Mouse (Mus musculus) midbrain, embryonic 11.5 days (tissue): Measurements from ENCODE around the gene 4933411K16Rik. TPM values are rescaled to one million over a fixed set of nuclear protein-coding genes. Genes with fewer than 3 reads are reported as not detected.
A peak's percentile ranks its signal among the peaks of the same experiment; 100 is the strongest.

ENCODE experiments used
- ATAC-seq: fragments of 200-750 bp; cut with Nextera tagmentation; 2 replicates; pipeline ENCODE4 v1.8.0; 2017; ENCODE audit warnings: moderate TSS enrichment, moderate library complexity; ENCODE audit not compliant: low FRiP score
- DNase-seq: peaks from one replicate; pipeline ENCODE4 v3.0.0; 2015; ENCODE audit warnings: low spot score; ENCODE audit errors: missing footprints
- H3K27ac ChIP-seq: fragments of 300-500 bp; sonication (generic); 2 replicates; pipeline ENCODE4 v1.5.1; 2014; ENCODE audit warnings: low read depth, low read length
- H3K27me3 ChIP-seq: fragments of 300-500 bp; sonication (generic); 2 replicates; pipeline ENCODE4 v1.6.1; 2014; ENCODE audit warnings: mild to moderate bottlenecking, low read length, moderate library complexity, mixed read lengths; ENCODE audit not compliant: control insufficient read depth, insufficient read depth
- H3K36me3 ChIP-seq: fragments of 300-500 bp; sonication (generic); 2 replicates; pipeline ENCODE4 v1.6.1; 2014; ENCODE audit warnings: mild to moderate bottlenecking, low read length, moderate library complexity, mixed read lengths; ENCODE audit not compliant: control insufficient read depth, insufficient read depth
- H3K4me1 ChIP-seq: fragments of 300-500 bp; sonication (generic); 2 replicates; pipeline ENCODE4 v1.6.1; 2014; ENCODE audit warnings: low read length; ENCODE audit not compliant: control insufficient read depth, insufficient read depth
- H3K4me2 ChIP-seq: fragments of 300-500 bp; sonication (generic); 2 replicates; pipeline ENCODE4 v1.6.1; 2014; ENCODE audit warnings: mild to moderate bottlenecking, moderate library complexity
- H3K4me3 ChIP-seq: fragments of 300-500 bp; sonication (generic); 2 replicates; pipeline ENCODE4 v1.5.1; 2014; ENCODE audit warnings: low read depth, low read length
- H3K9ac ChIP-seq: fragments of 300-500 bp; sonication (generic); 2 replicates; pipeline ENCODE4 v1.6.1; 2014; ENCODE audit warnings: low read length
- H3K9me3 ChIP-seq: fragments of 300-500 bp; sonication (generic); 2 replicates; pipeline ENCODE4 v1.6.1; 2016; ENCODE audit warnings: low read length; ENCODE audit not compliant: control insufficient read depth
- WGBS: fragments of 180-500 bp; shearing (Covaris S2); extraction: QIAGEN DNeasy Blood & Tissue Kit; methylation state at CpG from one replicate; pipeline ENCODE4 v1.1.7; 2014; 5-methylcytosine and 5-hydroxymethylcytosine counted together
- polyA plus RNA-seq: library from polyadenylated mRNA; unstranded; fragments of >200 nt; fragmentation: Nextera tagmentation; extraction: Ambion mirVana; gene quantifications from 2 replicates; pipeline ENCODE4 v1.2.1, GENCODE M21; 2014

Gene 4933411K16Rik
- polyA plus RNA-seq, 1 experiment from 2014 or later, result 0.10 TPM

DNA sequence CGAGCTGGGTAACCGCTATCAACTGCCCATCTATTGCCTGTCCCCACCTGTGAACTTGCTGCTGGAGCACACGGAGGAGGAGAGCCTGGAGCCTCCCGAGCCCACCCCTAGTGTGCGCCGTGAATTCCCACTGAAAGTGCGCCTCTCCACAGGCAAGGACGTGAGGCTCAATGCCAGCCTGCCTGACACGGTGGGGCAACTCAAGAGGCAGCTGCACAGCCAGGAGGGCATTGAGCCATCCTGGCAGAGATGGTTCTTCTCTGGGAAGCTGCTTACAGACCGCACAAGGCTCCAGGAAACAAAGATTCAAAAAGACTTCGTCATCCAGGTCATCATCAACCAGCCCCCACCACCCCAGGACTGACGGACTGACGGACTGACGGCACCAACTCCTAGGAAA lies 18.4 kb upstream of the 4933411K16Rik start:
- WGBS, result 85% methylated on average over 14 of the region's 14 CpGs

DNA sequence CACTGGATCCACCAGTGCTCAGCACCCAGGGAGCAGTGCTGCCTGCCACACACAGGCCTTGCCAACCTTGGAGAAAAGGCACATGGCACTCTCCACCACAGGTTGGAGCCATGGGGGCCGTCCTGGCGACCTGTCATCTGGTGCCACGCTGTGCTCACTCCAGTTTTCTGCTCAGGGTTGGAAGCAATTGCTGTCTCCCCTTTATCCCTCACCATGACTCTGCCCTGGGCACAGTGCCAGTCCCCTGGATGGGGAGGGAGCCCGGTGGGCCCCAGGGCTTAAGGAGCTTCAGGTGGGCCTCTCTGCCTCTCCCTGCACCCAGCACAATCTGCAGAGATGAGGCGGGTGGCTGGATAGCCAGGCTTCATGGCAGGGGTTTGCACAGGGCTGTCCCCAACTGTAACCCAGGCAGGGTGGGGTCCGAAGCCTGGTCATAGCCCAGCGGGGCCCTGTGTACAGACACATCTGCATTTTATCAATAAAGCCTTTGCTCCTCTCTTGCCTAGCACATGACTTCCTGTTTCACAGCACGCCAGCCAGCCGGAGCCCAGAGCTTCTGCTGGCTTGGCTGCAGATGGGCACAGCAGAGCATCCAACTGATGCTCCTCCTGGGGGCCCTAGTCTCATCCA lies 17.8 kb upstream of the 4933411K16Rik start:
- no peaks in the 10 kb centered on the region for H3K36me3 ChIP-seq
- no peaks in the 10 kb centered on the region for H3K9me3 ChIP-seq
- H3K27me3 ChIP-seq, result no peaks in the 10 kb centered on the region
- ATAC-seq, result no peak
- no peak overlapping the region for H3K27ac ChIP-seq
- 77% methylated on average over 9 of the region's 9 CpGs for WGBS
- no peak overlapping the region for H3K9ac ChIP-seq
- no peak overlapping the region for H3K4me2 ChIP-seq
- no peak overlapping the region for H3K4me3 ChIP-seq
- DNase-seq, result peak; percentile 53
- no peaks in the 10 kb centered on the region for H3K4me1 ChIP-seq

More for the DNA sequence above, 18.4 kb upstream of the 4933411K16Rik start:
- no peak for ATAC-seq
- DNase-seq, result peak; percentile 6
- Histone ChIP-seq H3K9ac (no peak overlapping the region), H3K4me3 (no peak overlapping the region), H3K4me2 (no peak overlapping the region), H3K27ac (no peak overlapping the region), H3K27me3 (no peaks in the 10 kb centered on the region), H3K9me3 (no peaks in the 10 kb centered on the region), H3K4me1 (no peaks in the 10 kb centered on the region), H3K36me3 (no peaks in the 10 kb centered on the region)

DNA sequence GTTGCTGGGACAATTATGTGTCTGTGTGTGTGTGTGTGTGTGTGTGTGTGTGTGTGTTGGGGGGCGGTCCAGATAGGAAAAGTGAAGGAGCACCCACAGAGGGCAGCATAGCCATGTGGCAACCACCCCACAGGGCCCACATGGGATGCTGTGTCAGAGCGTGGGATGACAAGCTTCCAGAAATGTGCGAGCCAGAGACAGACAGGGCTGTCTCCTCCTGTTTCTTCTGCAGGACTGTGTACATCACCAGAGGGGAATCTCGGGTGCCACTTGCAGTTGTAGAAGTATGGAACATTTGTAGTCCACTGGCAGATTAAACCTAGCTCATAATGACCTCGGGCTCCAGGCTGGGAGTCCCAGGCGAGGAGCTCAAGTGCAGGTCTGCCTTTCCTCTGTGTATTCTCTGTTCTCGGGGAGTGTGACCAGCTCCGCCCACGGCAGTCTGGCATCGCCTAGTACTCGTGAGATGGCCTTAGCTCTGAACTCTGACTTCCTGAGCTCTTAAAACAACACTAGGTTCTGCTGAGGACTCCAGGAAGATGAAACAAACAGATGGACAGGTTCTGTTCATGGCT lies 17.1 kb upstream of the 4933411K16Rik start:
- WGBS, result 56% methylated on average over 11 of the region's 11 CpGs
- H3K9me3 ChIP-seq, result no peaks in the 10 kb centered on the region
- ATAC-seq (no peak), DNase-seq (no peak)
- H3K36me3 ChIP-seq, result no peaks in the 10 kb centered on the region
- H3K4me1 ChIP-seq, result no peaks in the 10 kb centered on the region
- H3K27ac ChIP-seq, result no peak overlapping the region
- H3K27me3 ChIP-seq, result no peaks in the 10 kb centered on the region
- no peak overlapping the region for H3K4me2 ChIP-seq
- no peak overlapping the region for H3K9ac ChIP-seq
- no peak overlapping the region for H3K4me3 ChIP-seq

DNA sequence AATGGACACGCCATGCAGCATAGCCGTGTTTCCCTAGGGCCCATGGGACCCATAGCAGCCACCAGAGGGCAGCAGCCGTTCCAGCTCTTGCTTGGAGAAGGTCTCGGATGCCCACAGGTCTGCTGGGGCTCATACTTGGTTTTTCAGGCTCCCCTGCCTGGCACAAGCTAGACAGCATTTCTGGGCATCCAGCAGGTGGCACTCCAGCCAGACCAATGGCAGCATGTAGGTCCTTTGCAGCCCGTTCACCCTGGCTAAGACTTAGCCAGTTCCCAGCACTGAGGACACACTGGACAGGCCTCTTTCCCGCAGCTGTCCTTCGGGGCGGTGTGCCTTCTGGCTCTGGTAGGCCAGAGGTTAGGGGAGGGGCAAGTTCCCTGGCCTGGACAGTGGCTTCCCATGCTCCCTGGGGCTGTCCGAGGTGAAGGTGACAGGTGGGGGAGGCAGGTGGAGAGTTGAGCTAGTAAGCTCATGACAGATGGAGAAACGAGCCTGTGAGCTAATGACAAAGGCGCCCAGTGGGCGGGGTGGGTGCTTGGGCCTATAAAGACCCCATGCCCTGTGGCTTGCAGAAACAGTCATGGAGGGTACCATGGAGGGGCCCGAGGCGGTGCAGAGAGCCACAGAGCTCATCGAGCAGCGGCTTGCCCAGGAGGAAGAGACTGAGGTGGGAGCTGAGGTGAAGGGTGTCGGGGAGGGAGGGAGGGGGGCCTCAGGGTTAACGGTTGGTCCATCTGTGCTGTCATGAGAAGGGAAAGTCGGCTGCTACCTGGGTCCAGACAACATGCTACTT lies 16.4 kb upstream of the 4933411K16Rik start, which contains the start of gene Ankrd2:
Gene Ankrd2, plus strand, starts transcription at position 545 of the 793 bp plus-strand sequence.
- DNase-seq (peak; percentile 94), ATAC-seq (peak; percentile 71)
- Histone ChIP-seq H3K36me3 (no peaks in the 10 kb centered on the region), H3K9ac (no peak within 1 kb of the TSS), H3K27me3 (no peaks in the 10 kb centered on the region), H3K4me3 (no peak within 1 kb of the TSS), H3K9me3 (no peaks in the 10 kb centered on the region), H3K4me2 (no peak within 1 kb of the TSS), H3K4me1 (no peaks in the 10 kb centered on the region), H3K27ac (no peak within 1 kb of the TSS)
- 65% methylated on average over 19 of the region's 19 CpGs for WGBS

DNA sequence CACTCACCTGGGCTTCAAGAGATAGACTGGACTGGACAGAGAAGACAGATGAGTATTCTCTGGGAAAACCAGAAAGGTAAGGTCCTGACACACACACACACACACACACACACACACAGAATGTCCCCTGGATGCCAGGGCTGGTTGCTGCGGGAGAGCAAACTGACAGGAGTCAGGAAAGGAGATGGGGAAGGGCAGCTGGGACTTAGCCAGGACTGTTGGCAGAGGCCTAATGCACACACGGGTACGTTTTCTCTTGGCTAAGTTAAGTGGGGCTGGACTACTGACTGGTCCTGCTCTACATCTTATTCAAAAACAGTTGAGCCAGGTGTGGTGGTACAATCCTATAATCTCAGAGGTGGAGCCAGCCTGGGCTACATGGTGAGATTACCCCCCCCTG lies 15.7 kb upstream of the 4933411K16Rik start:
- DNase-seq (no peak), ATAC-seq (no peak)
- H3K36me3 ChIP-seq, result no peaks in the 10 kb centered on the region
- H3K4me2 ChIP-seq, result no peak overlapping the region
- H3K27ac ChIP-seq, result no peak overlapping the region
- H3K9me3 ChIP-seq, result no peaks in the 10 kb centered on the region
- no peaks in the 10 kb centered on the region for H3K27me3 ChIP-seq
- H3K4me3 ChIP-seq, result no peak overlapping the region
- no peaks in the 10 kb centered on the region for H3K4me1 ChIP-seq
- WGBS, result 93% methylated on average over 3 of the region's 3 CpGs
- H3K9ac ChIP-seq, result no peak overlapping the region

DNA sequence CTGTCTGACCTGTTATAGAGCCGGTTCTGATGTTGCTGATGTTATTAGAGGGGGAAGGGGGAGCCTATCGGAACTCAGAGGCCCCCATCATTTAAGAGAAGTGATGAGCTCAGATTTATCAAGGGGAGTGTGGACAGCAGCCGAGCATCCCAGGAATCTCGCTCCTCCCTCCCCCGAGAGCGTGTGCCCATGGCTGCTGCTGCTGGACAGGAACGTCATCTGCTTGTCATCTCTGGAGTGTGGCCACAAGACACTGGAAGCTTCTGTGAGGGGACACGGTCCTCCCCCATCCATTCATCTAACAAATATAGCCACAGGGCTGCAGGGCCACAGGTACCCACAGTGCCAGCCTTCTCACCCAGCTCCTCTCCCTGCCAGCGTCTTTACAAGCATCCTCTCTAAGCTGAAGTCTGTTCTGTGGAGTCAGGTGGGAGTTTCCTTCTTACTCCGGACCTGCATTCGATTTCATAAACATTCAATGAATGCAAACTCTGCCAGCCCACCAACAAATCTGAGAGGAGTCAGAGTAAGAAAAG lies 14.8 kb upstream of the 4933411K16Rik start:
- no peak for ATAC-seq
- WGBS, result 82% methylated on average over 11 of the region's 11 CpGs

DNA sequence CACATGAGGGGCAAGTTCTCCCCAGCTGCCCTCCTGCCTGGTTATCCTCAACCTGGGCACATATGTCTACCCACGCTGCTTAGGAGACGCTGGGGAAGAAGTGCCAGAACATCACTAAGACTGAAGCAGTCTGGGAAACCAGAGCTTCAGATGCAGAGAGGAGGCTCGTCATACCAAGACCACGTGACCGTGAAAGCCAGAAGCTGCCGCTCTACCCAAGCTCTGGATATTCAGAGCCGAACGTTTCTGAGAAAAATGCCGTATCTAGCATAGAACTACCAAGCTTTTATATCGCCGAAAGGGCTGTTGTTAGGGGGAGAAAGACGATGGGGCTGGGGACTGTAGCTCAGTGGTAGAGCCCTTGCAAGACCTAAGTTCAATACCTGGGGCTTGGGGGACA lies 13.7 kb upstream of the 4933411K16Rik start:
- Histone ChIP-seq H3K4me2 (no peak overlapping the region), H3K9me3 (no peaks in the 10 kb centered on the region), H3K27me3 (no peaks in the 10 kb centered on the region), H3K36me3 (no peaks in the 10 kb centered on the region), H3K4me1 (no peaks in the 10 kb centered on the region), H3K4me3 (no peak overlapping the region), H3K27ac (no peak overlapping the region), H3K9ac (no peak overlapping the region)
- ATAC-seq (no peak), DNase-seq (peak; percentile 4)
- 88% methylated on average over 12 of the region's 12 CpGs for WGBS

More for the DNA sequence above, 14.8 kb upstream of the 4933411K16Rik start:
- no peak overlapping the region for H3K27ac ChIP-seq
- H3K27me3 ChIP-seq, result no peaks in the 10 kb centered on the region
- peak; percentile 39 for DNase-seq
- no peak overlapping the region for H3K9ac ChIP-seq
- no peak overlapping the region for H3K4me3 ChIP-seq
- no peaks in the 10 kb centered on the region for H3K36me3 ChIP-seq
- no peaks in the 10 kb centered on the region for H3K9me3 ChIP-seq
- no peak overlapping the region for H3K4me2 ChIP-seq
- H3K4me1 ChIP-seq, result no peaks in the 10 kb centered on the region

DNA sequence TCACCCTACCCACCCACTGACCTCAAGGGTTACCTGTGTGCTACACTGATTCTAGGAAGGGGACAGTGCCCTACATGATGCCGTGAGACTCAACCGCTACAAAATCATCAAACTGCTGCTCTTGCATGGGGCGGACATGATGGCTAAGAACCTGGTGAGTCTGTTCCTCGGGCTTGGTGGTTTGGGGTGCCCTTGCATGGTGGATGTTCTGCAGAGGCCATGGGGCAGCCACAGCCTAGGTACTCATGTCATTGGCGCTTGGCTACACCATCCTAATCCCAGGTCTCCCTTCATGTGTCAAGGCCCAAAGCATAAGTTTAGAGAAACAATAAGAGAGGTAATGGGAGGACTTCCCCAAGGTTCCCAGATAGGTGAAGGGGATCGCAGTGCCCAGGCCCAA lies 8.1 kb upstream of the 4933411K16Rik start:
- Histone ChIP-seq H3K4me2 (no peak overlapping the region), H3K4me3 (no peak overlapping the region), H3K27ac (no peak overlapping the region), H3K9ac (no peak overlapping the region), H3K36me3 (no peaks in the 10 kb centered on the region), H3K9me3 (no peaks in the 10 kb centered on the region), H3K4me1 (no peaks in the 10 kb centered on the region), H3K27me3 (no peaks in the 10 kb centered on the region)
- DNase-seq (no peak), ATAC-seq (no peak)
- WGBS, result 92% methylated on average over 6 of the region's 6 CpGs
